Mouse (Mus musculus) midbrain, embryonic 10.5 days (tissue): Measurements from ENCODE around the gene Trim65. TPM values are rescaled to one million over a fixed set of nuclear protein-coding genes. Genes with fewer than 3 reads are reported as not detected.
A peak's percentile ranks its signal among the peaks of the same experiment; 100 is the strongest.
"Not testable (repeated sequence)": the region's sequence is repeated elsewhere in the genome, so short reads cannot be mapped to it uniquely, and the experiment has no call there.

Experiments used
- DNase-seq: peaks from one replicate; pipeline ENCODE4 v3.0.0-alpha.2; 2017; ENCODE audit warnings: low spot score
- H3K27ac ChIP-seq: fragments of 300-500 bp; sonication (generic); replicated peaks from 2 replicates; pipeline ENCODE4 v1.5.1; 2016; ENCODE audit warnings: mild to moderate bottlenecking
- H3K27me3 ChIP-seq: fragments of 300-500 bp; sonication (generic); 2 replicates; pipeline ENCODE4 v1.6.1; 2016; ENCODE audit warnings: low read depth, mild to moderate bottlenecking; ENCODE audit not compliant: poor library complexity, severe bottlenecking
- H3K36me3 ChIP-seq: fragments of 300-500 bp; sonication (generic); 2 replicates; pipeline ENCODE4 v1.6.1; 2016; ENCODE audit warnings: mild to moderate bottlenecking, moderate library complexity
- H3K4me1 ChIP-seq: fragments of 300-500 bp; sonication (generic); 2 replicates; pipeline ENCODE4 v1.6.1; 2016
- H3K4me3 ChIP-seq: fragments of 300-500 bp; sonication (generic); 2 replicates; pipeline ENCODE4 v1.5.1; 2016; ENCODE audit warnings: mild to moderate bottlenecking, moderate library complexity
- H3K9me3 ChIP-seq: fragments of 300-500 bp; sonication (generic); replicated peaks from 2 replicates; pipeline ENCODE4 v1.6.1; 2016; ENCODE audit warnings: mild to moderate bottlenecking
- WGBS: fragments of 180-500 bp; shearing (Covaris S2); methylation state at CpG from one replicate; pipeline ENCODE4 v1.1.7; 2016; 5-methylcytosine and 5-hydroxymethylcytosine counted together
- polyA plus RNA-seq: library from polyadenylated mRNA; unstranded; fragments of >200 nt; fragmentation: Nextera tagmentation; extraction: Ambion mirVana; gene quantifications from 2 replicates; pipeline ENCODE4 v1.2.1, GENCODE M21; 2016

The Trim65 gene
- polyA plus RNA-seq, 1 experiment from 2014 or later, result 1.4 TPM

DNA sequence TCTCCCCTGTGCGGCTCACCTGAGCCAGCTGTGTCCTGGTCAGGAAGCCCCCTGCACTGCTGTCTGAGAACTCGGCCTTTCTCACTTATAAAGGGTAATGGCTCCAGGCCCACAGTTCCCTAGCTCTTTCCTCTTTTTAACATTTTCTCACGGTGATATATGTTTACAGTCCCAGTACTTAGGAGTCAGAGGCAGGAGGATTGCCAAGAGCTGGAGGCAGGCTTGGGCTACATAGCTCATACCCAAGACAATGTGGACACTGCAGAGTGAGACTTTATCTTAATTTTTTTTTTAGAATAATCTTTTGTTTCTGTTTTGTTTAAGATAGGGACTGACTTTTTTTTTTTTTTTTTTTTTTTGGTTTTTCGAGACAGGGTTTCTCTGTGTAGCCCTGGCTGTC lies 28.5 kb downstream of the Trim65 start:
- no peak overlapping the region for H3K4me3 ChIP-seq
- no peak for DNase-seq

DNA sequence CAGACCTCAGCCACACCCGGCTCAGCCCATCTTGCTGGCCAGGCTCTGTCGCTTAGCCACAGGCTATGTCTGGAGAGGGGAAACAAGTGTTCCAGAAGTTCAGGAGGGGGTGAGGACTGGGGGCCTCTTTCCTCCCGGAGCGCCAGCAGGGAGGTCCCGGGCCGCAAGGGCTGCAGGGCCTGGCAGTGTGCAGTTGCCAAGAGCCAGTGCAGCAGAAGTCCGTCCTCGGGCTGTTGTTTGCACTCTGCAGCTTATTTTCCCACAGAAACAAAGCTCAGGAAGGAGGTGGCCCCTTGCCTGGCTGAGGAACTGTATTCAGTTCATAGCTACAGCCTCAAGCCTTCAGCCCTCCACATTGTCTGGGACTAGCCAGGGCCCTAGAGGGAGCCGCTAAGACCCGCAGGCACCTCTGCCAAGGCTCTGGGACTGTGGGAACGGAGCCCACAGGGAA lies 29.0 kb downstream of the Trim65 start:
- peaks cover 38% of the 10 kb centered on the region for H3K27me3 ChIP-seq
- H3K4me1 ChIP-seq, result peaks cover 50% of the 10 kb centered on the region
- no peaks in the 10 kb centered on the region for H3K36me3 ChIP-seq
- no peaks in the 10 kb centered on the region; the same call in 1 of the 2 replicates for H3K9me3 ChIP-seq
- no peak overlapping the region for H3K4me3 ChIP-seq
- peak; percentile 33 for DNase-seq
- WGBS, result 44% methylated on average over 11 of the region's 11 CpGs
- peak overlapping the region; percentile 84 for H3K27ac ChIP-seq

More for the DNA sequence above, 28.5 kb downstream of the Trim65 start:
- Histone ChIP-seq H3K27ac (peak overlapping the region; percentile 84), H3K4me1 (peaks cover 55% of the 10 kb centered on the region), H3K9me3 (no peaks in the 10 kb centered on the region), H3K36me3 (no peaks in the 10 kb centered on the region), H3K27me3 (peaks cover 43% of the 10 kb centered on the region)
- WGBS, result 61% methylated on average over 3 of the region's 4 CpGs

DNA sequence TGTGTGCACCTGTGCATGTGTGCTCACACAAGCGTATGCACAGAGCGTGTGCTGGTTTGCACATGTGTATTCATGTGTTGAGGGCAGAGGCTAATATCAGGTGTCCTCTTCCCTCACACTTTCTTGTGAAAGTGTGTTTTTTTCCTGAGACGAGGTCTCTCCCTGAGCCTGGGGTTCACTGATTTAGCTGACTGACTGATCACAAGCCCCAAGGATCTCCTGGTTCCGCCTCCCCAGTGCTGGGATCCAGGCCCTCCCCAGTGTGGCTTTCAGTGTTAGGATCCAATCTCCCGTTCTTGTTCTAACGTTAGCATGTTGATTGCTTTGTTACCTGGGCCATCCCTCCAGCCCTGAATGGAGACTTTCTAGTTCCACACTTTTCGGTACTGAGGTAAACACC lies 30.1 kb downstream of the Trim65 start:
- H3K27ac ChIP-seq, result no peak overlapping the region
- no peaks in the 10 kb centered on the region; the same call in 1 of the 2 replicates for H3K9me3 ChIP-seq
- H3K27me3 ChIP-seq, result peaks cover 26% of the 10 kb centered on the region
- peaks cover 38% of the 10 kb centered on the region for H3K4me1 ChIP-seq
- no peak for DNase-seq
- 91% methylated on average over 7 of the region's 7 CpGs for WGBS
- H3K36me3 ChIP-seq, result no peaks in the 10 kb centered on the region
- H3K4me3 ChIP-seq, result no peak overlapping the region

DNA sequence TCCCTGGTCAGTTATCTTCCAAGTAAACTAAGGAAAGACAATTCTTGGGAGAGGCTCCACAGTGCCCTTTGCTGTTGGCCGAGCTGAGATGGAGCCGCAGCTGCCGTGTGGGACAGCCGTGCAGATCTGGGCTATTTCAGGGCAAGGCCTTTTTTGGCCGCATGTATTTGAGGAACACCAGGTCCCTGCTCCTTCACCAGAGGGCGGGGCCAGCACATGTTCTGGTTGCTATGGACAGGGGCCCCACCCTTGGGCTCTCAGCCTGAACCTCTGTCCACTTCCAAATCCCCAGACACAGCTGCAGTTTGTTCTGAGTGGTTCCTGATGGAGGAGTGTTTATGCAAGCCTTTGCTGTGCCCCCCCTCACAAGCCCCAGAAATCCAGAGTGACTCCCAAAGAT lies 30.5 kb downstream of the Trim65 start:
- Histone ChIP-seq H3K27me3 (peaks cover 22% of the 10 kb centered on the region), H3K9me3 (no peaks in the 10 kb centered on the region; the same call in 1 of the 2 replicates), H3K4me1 (peaks cover 36% of the 10 kb centered on the region), H3K27ac (no peak overlapping the region), H3K36me3 (no peaks in the 10 kb centered on the region), H3K4me3 (no peak overlapping the region)
- WGBS, result 93% methylated on average over 6 of the region's 6 CpGs
- DNase-seq, result no peak

DNA sequence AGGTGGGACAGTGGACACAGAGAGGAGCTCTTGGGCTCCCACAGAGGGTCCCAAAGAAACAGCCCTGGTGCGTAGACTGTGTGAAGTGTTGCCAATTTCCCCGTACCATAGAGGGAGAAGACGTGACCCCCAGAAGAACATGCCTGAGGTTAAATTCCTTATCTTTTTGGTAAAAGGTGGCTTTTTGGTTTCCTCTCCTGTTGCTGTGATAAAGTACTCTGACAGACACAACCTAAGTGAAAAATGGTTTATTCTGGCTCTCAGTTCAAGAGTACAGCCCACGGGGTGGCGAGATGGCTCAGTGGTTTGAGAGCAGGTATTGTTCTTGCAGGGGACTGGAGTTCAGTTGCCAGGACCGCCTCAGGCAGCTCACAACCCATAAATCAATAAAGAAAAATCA lies 31.5 kb downstream of the Trim65 start:
- Histone ChIP-seq H3K36me3 (no peaks in the 10 kb centered on the region), H3K27ac (0 out of 2 replicates have a peak overlapping the region, but pooled peaks have one; percentile 17), H3K9me3 (no peaks in the 10 kb centered on the region; the same call in 1 of the 2 replicates), H3K4me1 (peaks cover 34% of the 10 kb centered on the region), H3K27me3 (peaks cover 13% of the 10 kb centered on the region), H3K4me3 (no peak overlapping the region)
- no peak for DNase-seq
- 93% methylated on average over 6 of the region's 6 CpGs for WGBS

DNA sequence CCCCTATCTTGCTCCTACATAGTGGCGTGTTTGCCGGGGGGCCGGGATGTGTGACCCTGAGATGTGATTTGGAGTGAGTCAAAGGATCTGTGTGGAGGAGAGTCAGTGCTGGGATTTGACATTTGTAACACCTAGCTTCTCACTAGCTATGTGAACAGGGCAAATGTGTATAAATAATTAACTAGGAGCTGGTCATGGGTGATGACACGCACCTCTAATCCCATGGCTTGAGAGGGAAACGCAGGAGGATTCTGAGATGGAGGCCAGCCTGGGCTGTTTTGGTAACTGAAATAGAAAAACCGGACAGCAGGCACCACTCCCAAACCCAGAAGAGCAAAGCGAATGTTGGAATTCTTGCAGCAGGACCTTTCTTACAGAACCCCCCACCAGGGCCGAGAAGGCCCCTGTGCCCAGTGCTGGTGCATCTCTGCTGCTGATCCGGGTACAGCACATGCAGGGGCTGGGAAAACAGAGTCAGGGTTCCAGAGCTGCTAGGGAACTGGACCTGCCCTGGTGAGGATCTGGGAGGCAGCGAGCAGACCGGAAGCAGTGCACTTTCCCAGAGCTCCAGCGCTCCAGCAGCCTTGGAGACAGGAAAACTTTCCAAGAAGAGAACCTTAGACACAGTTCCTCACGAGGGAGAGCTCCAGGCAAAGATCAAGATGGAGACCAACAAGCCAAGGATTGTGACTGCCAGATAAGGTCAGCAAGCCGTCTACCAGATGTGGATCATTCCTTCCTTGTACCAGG lies 32.0 kb downstream of the Trim65 start:
- Histone ChIP-seq H3K4me1 (peaks cover 31% of the 10 kb centered on the region), H3K27ac (0 out of 2 replicates have a peak overlapping the region, but pooled peaks have one; percentile 33), H3K27me3 (peaks cover 7% of the 10 kb centered on the region; the same call in 1 of the 2 replicates), H3K36me3 (no peaks in the 10 kb centered on the region), H3K9me3 (no peaks in the 10 kb centered on the region; the same call in 1 of the 2 replicates), H3K4me3 (no peak overlapping the region)
- DNase-seq, result no peak
- 75% methylated on average over 14 of the region's 14 CpGs for WGBS

DNA sequence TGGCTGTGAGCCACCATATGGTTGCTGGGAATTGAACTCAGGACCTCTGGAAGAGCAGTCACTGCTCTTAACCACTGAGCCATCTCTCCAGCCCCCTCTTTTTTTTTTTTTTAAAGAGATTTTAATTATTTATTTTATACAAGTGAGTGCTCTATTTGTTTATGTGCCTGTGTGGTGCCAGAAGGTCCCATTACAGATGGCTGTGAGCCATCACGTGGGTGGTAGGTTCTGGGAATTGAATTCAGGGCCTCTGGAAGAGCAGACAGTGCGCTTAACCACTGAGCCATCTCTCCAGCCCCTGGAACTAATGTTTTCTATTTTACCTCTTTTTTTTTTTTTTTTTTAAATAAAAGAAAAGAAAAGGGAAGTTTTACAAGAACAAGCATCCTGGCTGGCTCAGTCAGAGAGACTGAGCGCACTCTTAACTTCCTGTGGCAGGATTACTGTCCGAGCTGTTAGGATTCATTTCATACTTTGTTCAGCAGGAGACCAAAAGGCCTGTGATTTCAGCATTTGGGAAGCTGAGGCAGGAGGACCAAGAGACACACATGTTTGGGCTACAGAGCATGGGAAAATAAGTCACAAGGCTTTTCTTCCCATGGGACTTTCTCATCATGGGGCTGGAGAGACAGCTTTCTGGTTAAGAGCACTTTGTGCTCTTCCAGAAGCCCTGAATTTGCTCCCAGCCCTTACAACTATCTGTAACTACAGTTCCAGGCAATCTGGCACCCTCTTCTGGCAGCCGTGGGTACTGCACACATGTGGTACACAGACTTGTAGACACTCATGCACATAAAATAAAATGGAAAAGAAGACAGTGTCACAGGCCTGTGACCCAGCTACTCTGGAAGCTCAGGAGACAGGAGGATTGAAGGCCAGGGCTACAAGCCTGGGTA lies 34.5 kb downstream of the Trim65 start:
- Histone ChIP-seq H3K27me3 (no peaks in the 10 kb centered on the region; the same call in 1 of the 2 replicates), H3K9me3 (no peaks in the 10 kb centered on the region; the same call in 1 of the 2 replicates), H3K4me1 (peaks cover 12% of the 10 kb centered on the region), H3K27ac (no peak overlapping the region), H3K36me3 (no peaks in the 10 kb centered on the region), H3K4me3 (no peak overlapping the region)
- no peak for DNase-seq
- WGBS, result 91% methylated on average over 5 of the region's 5 CpGs

DNA sequence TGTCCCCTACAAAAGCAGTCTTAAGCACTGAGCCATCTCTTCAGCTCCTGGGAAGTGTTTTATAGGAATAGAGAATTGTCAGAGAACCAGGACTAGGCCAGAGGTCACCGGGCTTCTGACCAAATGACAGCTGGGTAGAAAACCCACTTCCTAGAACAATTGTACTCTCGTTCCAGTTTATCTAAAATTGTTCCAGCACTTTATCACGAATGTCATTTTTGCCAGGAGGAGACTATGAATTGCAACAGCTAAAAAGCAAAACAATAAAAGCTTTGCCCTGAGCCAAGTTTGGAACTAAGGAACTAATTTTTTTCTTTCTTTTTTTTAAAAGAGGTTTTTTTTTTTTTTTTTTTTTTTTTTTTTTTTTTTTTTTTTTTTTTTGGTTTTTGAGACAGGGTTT lies 35.4 kb downstream of the Trim65 start:
- Histone ChIP-seq H3K4me1 (peaks cover 11% of the 10 kb centered on the region), H3K27ac (no peak overlapping the region), H3K27me3 (no peaks in the 10 kb centered on the region; the same call in 1 of the 2 replicates), H3K36me3 (no peaks in the 10 kb centered on the region), H3K4me3 (no peak overlapping the region), H3K9me3 (no peaks in the 10 kb centered on the region; the same call in 1 of the 2 replicates)
- WGBS, result 89% methylated on average over 3 of the region's 3 CpGs
- DNase-seq, result no peak

DNA sequence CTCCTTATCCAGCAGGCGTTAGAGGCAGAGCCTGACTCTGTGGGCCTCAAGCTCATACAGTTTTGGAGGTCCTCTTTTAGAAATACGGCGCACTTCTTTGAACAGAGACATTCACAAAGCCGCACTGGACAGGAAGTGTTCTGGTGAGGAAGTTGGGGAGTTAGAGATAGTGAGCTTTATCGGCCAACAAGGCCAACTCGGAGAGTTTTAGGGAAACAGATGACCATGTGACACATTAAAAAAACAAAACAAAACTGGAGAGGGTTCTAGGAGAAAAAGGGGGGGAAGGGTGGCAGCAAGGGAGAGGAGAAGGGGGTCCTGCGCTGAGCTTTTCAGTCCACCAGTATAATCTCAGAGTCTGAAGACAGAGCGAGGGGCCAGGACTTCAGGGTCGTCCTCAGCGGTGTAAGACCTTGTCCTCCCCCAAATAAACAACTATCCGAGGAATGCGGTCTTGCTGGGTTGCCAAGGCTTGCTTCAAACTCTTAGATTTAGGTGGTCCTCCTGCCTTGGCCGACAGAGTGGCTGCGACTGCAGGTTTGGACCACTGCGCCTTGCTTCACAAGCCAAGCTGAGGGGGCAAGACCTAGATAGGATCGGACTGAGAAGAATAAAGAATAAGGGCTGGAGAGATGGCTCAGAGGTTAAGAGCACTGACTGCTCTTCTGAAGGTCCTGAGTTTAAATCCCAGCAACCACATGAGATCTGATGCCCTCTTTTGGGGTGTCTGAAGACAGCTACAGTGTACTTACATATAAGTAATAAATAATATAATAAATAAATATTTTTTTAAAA lies 37.0 kb downstream of the Trim65 start:
- Histone ChIP-seq H3K4me3 (no peak overlapping the region), H3K9me3 (no peaks in the 10 kb centered on the region; the same call in 1 of the 2 replicates), H3K27me3 (no peaks in the 10 kb centered on the region), H3K36me3 (no peaks in the 10 kb centered on the region), H3K27ac (no peak overlapping the region), H3K4me1 (peaks cover 6% of the 10 kb centered on the region; the same call in 1 of the 2 replicates)
- 65% methylated on average over 16 of the region's 16 CpGs for WGBS
- no peak for DNase-seq

DNA sequence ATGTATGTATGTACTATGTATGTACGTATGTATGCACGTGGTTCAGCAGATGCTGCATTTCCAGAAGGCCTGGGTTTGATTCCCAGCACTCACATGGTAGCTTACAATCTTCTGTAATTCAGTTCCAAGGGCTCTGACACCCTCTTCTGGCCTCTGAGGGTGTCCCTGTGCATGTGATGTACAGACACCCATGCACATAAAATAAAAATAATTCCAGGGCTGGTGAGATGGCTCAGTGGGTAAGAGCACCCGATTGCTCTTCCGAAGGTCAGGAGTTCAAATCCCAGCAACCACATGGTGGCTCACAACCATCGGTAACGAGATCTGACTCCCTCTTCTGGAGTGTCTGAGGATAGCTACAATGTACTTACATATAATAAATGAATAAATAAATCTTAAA lies 38.0 kb downstream of the Trim65 start:
- not testable (repeated sequence) for H3K4me1 ChIP-seq, H3K36me3 ChIP-seq, H3K27ac ChIP-seq, H3K9me3 ChIP-seq, H3K27me3 ChIP-seq, DNase-seq, H3K4me3 ChIP-seq
- WGBS, result 93% methylated on average over 6 of the region's 6 CpGs

DNA sequence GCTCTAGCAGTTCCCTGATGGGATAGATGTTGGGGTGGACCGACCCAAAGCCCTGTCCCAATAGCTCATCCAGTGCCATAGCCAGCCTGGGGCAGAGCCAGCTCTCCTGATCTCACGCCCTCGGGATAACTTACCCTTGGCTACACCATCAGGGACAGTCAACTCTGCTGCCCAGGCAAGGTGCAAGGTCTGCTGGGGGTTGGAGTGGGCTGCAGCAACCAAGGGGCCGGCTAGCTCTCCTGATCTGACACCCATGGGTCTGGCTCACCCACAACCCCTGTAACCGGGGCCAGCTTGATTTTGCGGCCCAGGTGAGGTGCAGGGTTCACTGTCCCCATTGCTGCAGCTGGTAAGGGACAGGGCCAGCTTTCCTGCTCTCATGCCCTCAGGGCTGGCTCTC lies 39.3 kb downstream of the Trim65 start:
- Histone ChIP-seq H3K4me3 (no peak overlapping the region), H3K27ac (no peak overlapping the region), H3K9me3 (no peaks in the 10 kb centered on the region; the same call in 1 of the 2 replicates), H3K27me3 (no peaks in the 10 kb centered on the region), H3K4me1 (peaks cover 14% of the 10 kb centered on the region), H3K36me3 (no peaks in the 10 kb centered on the region)
- 88% methylated on average over 6 of the region's 6 CpGs for WGBS
- DNase-seq, result no peak

DNA sequence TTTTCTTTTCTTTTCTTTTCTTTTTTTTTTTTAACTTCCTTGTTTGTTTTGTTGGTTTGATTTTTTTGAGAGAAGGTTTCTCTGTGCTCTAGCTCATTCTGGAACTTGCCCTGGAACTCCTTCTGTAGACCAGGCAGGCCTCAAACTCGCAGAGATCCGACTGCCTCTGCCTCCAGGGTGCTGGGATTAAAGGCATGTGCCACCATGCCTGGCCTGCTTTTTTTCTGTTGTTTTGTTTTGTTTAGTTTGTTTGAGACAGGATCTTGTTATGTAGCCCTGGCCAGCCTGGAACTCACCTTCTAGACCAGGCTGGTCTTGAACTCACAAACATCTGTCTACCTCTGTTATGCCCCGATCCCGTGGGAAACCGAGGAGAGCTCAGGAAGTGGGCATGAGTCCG lies 41.4 kb downstream of the Trim65 start:
- no peaks in the 10 kb centered on the region for H3K9me3 ChIP-seq
- no peak for DNase-seq
- no peaks in the 10 kb centered on the region for H3K36me3 ChIP-seq
- WGBS, result 95% methylated on average over 6 of the region's 6 CpGs
- no peaks in the 10 kb centered on the region for H3K27me3 ChIP-seq
- H3K4me3 ChIP-seq, result no peak overlapping the region
- H3K4me1 ChIP-seq, result peaks cover 27% of the 10 kb centered on the region
- H3K27ac ChIP-seq, result no peak overlapping the region
